Mouse (Mus musculus): Measurements from ENCODE around the gene Mrnip. TPM values are rescaled to one million over a fixed set of nuclear protein-coding genes. Genes with fewer than 3 reads are reported as not detected.
A peak's percentile ranks its signal among the peaks of the same experiment; 100 is the strongest.

Gene Mrnip
- polyA plus RNA-seq, 1 experiment from 2014 or later, result 30.2 TPM

GRCm38 (mm10) chr11:50162338-50163050, 11.8 kb upstream of the Mrnip start:
- ATAC-seq (ENCODE audit: low FRiP score), result no peak
- Histone ChIP-seq H3K9ac (no peak overlapping the region), H3K9me3 (no peaks in the 10 kb centered on the region), H3K4me2 (no peak overlapping the region), H3K4me1 (replicated peaks) (no peaks in the 10 kb centered on the region), H3K27ac (no peak overlapping the region), H3K4me3 (no peak overlapping the region), H3K36me3 (peaks cover 85% of the 10 kb centered on the region), H3K27me3 (no peaks in the 10 kb centered on the region)
- 97% methylated on average over 3 of the region's 3 CpGs for WGBS

GRCm38 (mm10) chr11:50168352-50168751, 5.9 kb upstream of the Mrnip start:
- peaks cover 70% of the 10 kb centered on the region for H3K36me3 ChIP-seq
- no peak overlapping the region for H3K27ac ChIP-seq
- H3K9me3 ChIP-seq, result no peaks in the 10 kb centered on the region
- no peaks in the 10 kb centered on the region for H3K27me3 ChIP-seq
- no peaks in the 10 kb centered on the region for H3K4me1 ChIP-seq (replicated peaks)
- H3K4me2 ChIP-seq, result no peak overlapping the region
- 86% methylated on average over 5 of the region's 5 CpGs for WGBS
- no peak overlapping the region for H3K4me3 ChIP-seq
- ATAC-seq (ENCODE audit: low FRiP score), result no peak
- H3K9ac ChIP-seq, result no peak overlapping the region

DNA sequence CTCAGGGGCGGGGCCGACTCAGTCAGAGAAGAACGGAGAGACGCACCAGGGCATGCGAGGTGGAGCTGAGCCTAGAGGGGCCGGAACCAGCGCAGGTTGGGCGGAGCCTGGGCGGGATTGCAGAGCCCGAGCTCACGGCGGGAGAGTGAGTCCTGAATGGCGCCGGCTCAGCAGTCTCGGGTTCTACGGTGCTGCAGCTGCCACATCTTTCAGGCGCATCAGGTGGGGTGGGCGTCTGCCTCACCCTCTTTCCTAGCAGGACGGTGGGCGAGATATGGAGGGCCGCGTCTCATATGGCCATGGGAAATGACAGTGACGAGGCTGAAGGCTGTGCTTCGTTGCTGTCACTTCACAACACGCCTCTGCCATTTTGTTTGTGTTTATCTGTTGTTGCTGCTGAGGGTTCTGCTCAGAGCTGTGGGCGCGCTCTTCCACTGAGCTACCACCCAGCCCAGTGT, 515 bp downstream of the Mrnip start:
- Histone ChIP-seq H3K9me3 (no peaks in the 10 kb centered on the region), H3K36me3 (peaks cover 46% of the 10 kb centered on the region), H3K4me2 (peak overlapping the region; percentile 69), H3K4me1 (replicated peaks) (peaks cover 15% of the 10 kb centered on the region), H3K9ac (peak overlapping the region; percentile 77), H3K27ac (peak overlapping the region; percentile 92), H3K27me3 (no peaks in the 10 kb centered on the region), H3K4me3 (peak overlapping the region; percentile 67)
- peak; percentile 99 for ATAC-seq (ENCODE audit: low FRiP score)
- WGBS, result under 1% methylated on average over 27 of the region's 27 CpGs

DNA sequence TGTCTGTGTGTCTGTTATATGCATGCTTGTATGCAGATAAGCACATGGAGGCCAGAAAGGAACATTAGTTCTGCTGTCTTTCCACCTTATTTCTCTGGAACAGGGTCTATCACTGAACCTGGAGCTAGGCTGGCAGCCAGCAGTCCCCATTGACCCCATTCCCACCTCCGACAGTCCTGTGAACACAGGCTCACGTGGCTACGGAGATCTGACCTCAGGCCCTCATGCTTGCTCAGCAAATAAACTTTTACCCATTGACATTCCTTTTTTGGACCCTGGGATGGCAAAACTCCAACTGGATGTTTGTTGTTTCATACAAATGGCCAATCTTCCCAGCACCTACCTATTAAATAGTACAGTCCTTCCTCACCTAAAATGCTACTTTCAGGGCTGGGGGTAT, 2.1 kb downstream of the Mrnip start:
- ATAC-seq (ENCODE audit: low FRiP score), result no peak
- H3K4me3 ChIP-seq, result no peak overlapping the region
- no peaks in the 10 kb centered on the region for H3K9me3 ChIP-seq
- H3K27me3 ChIP-seq, result no peaks in the 10 kb centered on the region
- H3K36me3 ChIP-seq, result peaks cover 38% of the 10 kb centered on the region
- peak overlapping the region; percentile 69; the same call in 1 of the 2 replicates for H3K4me2 ChIP-seq
- H3K27ac ChIP-seq, result no peak overlapping the region
- peaks cover 15% of the 10 kb centered on the region for H3K4me1 ChIP-seq (replicated peaks)
- 90% methylated on average over 3 of the region's 3 CpGs for WGBS
- H3K9ac ChIP-seq, result no peak overlapping the region

DNA sequence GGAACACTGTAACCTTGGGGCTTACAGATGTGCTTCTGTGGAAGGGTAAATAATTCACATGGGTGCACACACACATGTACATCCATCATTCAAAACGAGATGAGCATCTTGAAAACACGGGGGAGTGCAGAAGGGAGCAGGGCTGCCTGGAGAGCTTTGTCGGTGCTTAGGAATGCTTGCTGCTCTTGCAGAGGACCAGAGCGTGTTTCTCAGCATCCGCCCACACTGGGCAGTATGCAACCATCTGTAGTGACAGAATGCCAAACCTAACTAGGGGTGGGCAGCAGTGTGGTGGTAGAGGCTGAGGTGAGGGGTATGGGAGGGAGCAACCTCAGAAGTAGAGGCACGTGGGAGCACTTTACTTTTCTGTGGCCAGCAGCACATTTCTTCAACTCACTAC, 2.9 kb downstream of the Mrnip start:
- Histone ChIP-seq H3K9me3 (no peaks in the 10 kb centered on the region), H3K36me3 (peaks cover 36% of the 10 kb centered on the region), H3K4me2 (no peak overlapping the region), H3K27ac (no peak overlapping the region), H3K27me3 (no peaks in the 10 kb centered on the region), H3K9ac (no peak overlapping the region), H3K4me3 (no peak overlapping the region), H3K4me1 (replicated peaks) (peaks cover 15% of the 10 kb centered on the region)
- 77% methylated on average over 6 of the region's 6 CpGs for WGBS
- ATAC-seq (ENCODE audit: low FRiP score), result no peak

DNA sequence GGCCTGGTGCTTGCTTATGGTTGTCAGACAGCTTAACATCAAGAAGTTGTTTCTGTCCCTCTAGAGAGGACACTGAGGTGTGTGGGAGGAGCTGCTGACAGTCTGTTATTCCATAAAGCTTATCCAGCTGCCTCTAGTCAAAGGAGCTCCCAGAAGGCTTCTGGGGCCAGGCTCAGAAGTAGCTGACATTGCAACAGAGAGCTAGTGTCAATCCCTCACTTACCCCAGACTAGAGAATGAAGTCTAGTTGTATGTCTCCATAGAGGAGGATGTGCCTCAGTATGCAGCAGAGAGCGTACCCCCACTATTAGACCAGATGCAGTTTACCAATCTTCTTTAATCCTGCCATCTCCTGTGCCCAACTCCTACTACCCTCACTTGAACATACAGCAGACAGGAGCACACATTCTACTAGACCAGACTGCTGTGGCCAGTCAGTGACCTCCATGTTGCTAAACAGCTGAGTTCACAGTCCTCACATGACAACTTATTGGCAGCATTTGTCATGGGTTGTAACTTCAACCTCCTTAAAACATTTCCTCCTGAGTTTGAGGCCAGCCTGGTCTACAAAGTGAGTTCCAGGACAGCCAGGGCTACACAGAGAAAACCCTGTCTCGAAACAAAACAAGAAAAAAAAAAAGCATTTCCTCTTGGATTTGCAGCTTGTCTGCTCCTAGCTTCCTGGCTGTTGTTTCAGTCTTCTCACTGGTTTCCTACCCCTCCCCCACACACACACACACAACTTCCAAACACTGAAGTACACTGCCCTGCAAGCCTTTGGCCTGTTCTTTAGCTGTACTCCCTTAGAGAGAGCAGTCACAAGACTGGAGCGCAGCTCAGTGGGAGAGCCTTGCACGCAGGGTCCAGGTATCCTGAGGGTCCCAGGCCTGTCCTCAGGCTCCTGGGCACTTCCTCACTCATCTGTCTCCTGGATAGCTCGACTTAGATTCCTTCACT, 4.6 kb downstream of the Mrnip start:
- Histone ChIP-seq H3K4me3 (no peak overlapping the region), H3K27ac (no peak overlapping the region), H3K36me3 (peaks cover 53% of the 10 kb centered on the region), H3K9me3 (no peaks in the 10 kb centered on the region), H3K4me1 (replicated peaks) (peaks cover 15% of the 10 kb centered on the region), H3K9ac (no peak overlapping the region), H3K27me3 (no peaks in the 10 kb centered on the region), H3K4me2 (no peak overlapping the region)
- 86% methylated on average over 5 of the region's 5 CpGs for WGBS
- ATAC-seq (ENCODE audit: low FRiP score), result no peak

GRCm38 (mm10) chr11:50180478-50181231, 6.4 kb downstream of the Mrnip start:
- H3K4me2 ChIP-seq, result no peak overlapping the region
- no peak for ATAC-seq (ENCODE audit: low FRiP score)
- H3K27me3 ChIP-seq, result no peaks in the 10 kb centered on the region
- H3K9me3 ChIP-seq, result no peaks in the 10 kb centered on the region
- no peak overlapping the region for H3K27ac ChIP-seq
- peaks cover 9% of the 10 kb centered on the region for H3K4me1 ChIP-seq (replicated peaks)
- WGBS, result 82% methylated on average over 6 of the region's 6 CpGs
- H3K9ac ChIP-seq, result no peak overlapping the region
- H3K4me3 ChIP-seq, result no peak overlapping the region
- H3K36me3 ChIP-seq, result peaks cover 65% of the 10 kb centered on the region

GRCm38 (mm10) chr11:50182702-50183101, 8.5 kb downstream of the Mrnip start:
- no peak for ATAC-seq (ENCODE audit: low FRiP score)
- Histone ChIP-seq H3K4me2 (no peak overlapping the region), H3K36me3 (peaks cover 70% of the 10 kb centered on the region), H3K9ac (no peak overlapping the region), H3K9me3 (no peaks in the 10 kb centered on the region), H3K4me1 (replicated peaks) (no peaks in the 10 kb centered on the region), H3K27me3 (no peaks in the 10 kb centered on the region), H3K27ac (no peak overlapping the region), H3K4me3 (no peak overlapping the region)
- 91% methylated on average over 4 of the region's 4 CpGs for WGBS

- no peak for ATAC-seq (ENCODE audit: low FRiP score)
- Histone ChIP-seq H3K36me3 (peaks cover 60% of the 10 kb centered on the region), H3K4me3 (no peak overlapping the region), H3K27me3 (no peaks in the 10 kb centered on the region), H3K27ac (no peak overlapping the region), H3K4me2 (no peak overlapping the region), H3K9me3 (no peaks in the 10 kb centered on the region), H3K9ac (no peak overlapping the region), H3K4me1 (replicated peaks) (no peaks in the 10 kb centered on the region)
- WGBS, result 82% methylated on average over 3 of the region's 3 CpGs
Measured at GRCm38 (mm10) chr11:50184788-50185187, 10.5 kb downstream of the Mrnip start.

GRCm38 (mm10) chr11:50188682-50189081, 14.4 kb downstream of the Mrnip start:
- Histone ChIP-seq H3K4me2 (no peak overlapping the region), H3K9ac (no peak overlapping the region), H3K27ac (no peak overlapping the region), H3K4me3 (no peak overlapping the region), H3K27me3 (no peaks in the 10 kb centered on the region), H3K9me3 (no peaks in the 10 kb centered on the region), H3K36me3 (peaks cover 55% of the 10 kb centered on the region), H3K4me1 (replicated peaks) (no peaks in the 10 kb centered on the region)
- no peak for ATAC-seq (ENCODE audit: low FRiP score)
- WGBS, result 84% methylated on average over 7 of the region's 7 CpGs

- Histone ChIP-seq H3K27me3 (no peaks in the 10 kb centered on the region), H3K4me1 (replicated peaks) (no peaks in the 10 kb centered on the region), H3K9ac (no peak overlapping the region), H3K4me2 (no peak overlapping the region), H3K4me3 (no peak overlapping the region), H3K27ac (no peak overlapping the region), H3K9me3 (no peaks in the 10 kb centered on the region), H3K36me3 (peaks cover 52% of the 10 kb centered on the region)
- 88% methylated on average over 4 of the region's 4 CpGs for WGBS
- ATAC-seq (ENCODE audit: low FRiP score), result no peak
Measured at GRCm38 (mm10) chr11:50190362-50190761, 16.1 kb downstream of the Mrnip start.

- WGBS, result 93% methylated on average over 3 of the region's 3 CpGs
- H3K9ac ChIP-seq, result no peak overlapping the region
- no peak for ATAC-seq (ENCODE audit: low FRiP score)
- H3K4me1 ChIP-seq (replicated peaks), result no peaks in the 10 kb centered on the region
- no peaks in the 10 kb centered on the region for H3K27me3 ChIP-seq
- no peak overlapping the region for H3K27ac ChIP-seq
- no peak overlapping the region for H3K4me3 ChIP-seq
- no peaks in the 10 kb centered on the region for H3K9me3 ChIP-seq
- no peak overlapping the region for H3K4me2 ChIP-seq
- peaks cover 58% of the 10 kb centered on the region for H3K36me3 ChIP-seq
Measured at GRCm38 (mm10) chr11:50192278-50192677, 18.0 kb downstream of the Mrnip start.
